Mouse (Mus musculus) T-helper 1 cell (primary cell): Measurements from ENCODE around the gene Fam83f.

Experiments used
- in situ Hi-C: fragments of 300-600 bp; cut with MboI, MseI; formaldehyde crosslinking; loops from one replicate; pipeline ENCODE4 v1.15.1; 2025; ENCODE audit warnings: high pct_unique_total_duplicates

Gene Fam83f

DNA sequence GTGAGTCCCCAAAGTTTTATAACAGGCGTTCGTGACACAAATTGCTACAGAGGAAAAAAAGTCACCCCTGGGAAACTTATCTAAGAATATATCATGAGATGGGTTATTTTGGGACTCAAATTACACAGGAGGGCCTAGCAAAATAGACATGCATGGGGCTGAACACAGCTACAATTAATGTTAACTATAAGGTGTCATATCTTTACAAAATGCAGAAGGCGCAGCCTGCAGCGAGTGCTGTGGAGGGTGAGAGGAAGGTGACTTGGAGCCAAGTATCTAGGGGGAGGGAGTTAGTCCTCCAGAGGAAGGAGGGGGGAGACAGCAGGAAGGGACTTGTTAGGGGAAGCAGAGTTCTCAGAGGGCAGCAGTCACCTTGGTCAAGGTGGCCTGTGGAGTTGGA, 7.2 kb upstream of the Fam83f start:
- in situ Hi-C loops: no loop called here

DNA sequence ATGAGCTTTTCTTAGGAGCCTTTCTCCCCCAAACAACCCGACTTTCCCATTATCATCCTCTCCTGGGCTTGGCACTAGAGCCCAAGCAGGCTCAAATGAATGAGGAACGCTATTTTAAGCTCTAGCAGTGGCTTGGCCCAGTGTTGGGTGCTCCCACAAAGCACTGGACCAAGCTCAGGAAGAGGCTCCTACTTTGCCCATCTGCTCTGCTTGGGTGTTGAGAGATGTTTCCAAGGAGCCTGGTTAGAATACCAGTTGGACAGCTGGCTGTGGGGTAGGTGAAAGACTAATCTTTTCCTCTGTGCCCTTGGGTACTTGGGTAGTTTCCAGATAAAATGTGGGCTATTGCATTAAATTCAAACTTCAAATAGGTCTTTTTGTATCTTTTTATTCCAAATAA, 1.2 kb downstream of the Fam83f start:
- in situ Hi-C loops: no loop called here

DNA sequence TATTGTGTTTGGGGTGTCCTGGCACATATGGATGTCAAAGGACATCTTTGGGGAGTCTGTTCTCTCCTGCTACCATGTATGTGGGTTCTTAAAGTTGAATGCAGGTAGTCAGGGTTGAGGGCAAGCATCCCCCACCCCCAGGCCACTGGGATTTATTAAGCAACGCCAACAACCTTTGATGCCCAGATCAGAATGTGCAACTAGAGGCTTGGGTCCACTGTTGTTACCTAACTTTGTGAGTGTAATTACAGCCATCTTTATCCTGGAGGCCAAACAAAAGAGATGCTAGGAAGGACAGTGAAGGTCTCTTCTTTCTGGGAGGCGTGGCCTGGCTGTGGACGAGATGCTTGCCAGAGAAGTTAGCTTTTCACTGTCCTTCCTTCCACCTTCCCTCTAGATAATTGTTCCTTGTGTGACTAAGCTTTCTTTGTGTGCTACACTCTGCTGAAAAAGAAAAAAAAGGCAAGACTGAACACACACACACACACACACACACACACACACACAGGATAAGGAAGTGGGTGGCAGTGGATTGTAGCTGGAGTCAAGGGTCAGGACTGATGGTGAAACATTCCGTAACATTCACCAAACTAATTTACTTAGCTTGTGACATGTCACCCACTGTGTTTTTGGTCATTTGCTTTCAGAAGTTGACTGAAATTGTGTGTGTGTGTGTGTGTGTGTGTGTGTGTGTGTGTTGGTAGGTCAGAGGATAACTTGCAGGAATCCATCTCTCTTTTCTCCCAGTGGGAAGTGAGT, 1.9 kb downstream of the Fam83f start:
- in situ Hi-C loops: no loop called here

DNA sequence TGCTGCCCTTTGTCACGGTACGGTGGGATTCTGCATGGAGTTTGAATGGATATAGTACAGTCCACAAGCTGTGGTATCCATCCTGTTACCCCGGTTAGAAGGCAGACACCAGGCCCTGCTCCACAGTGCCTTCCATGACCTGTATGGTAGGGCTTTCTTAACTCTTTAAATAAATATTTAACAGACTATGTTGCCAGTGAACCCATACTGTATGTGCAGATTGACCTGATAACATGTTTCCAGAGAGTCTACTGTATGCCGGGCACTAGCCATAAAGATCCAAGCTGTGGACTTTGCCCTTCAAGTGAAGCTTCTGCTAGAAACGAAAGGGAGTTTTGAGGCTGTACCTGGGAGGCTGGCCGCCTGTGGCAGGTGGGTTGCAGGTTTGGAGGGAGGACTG, 3.1 kb downstream of the Fam83f start:
- in situ Hi-C loops: no loop called here

DNA sequence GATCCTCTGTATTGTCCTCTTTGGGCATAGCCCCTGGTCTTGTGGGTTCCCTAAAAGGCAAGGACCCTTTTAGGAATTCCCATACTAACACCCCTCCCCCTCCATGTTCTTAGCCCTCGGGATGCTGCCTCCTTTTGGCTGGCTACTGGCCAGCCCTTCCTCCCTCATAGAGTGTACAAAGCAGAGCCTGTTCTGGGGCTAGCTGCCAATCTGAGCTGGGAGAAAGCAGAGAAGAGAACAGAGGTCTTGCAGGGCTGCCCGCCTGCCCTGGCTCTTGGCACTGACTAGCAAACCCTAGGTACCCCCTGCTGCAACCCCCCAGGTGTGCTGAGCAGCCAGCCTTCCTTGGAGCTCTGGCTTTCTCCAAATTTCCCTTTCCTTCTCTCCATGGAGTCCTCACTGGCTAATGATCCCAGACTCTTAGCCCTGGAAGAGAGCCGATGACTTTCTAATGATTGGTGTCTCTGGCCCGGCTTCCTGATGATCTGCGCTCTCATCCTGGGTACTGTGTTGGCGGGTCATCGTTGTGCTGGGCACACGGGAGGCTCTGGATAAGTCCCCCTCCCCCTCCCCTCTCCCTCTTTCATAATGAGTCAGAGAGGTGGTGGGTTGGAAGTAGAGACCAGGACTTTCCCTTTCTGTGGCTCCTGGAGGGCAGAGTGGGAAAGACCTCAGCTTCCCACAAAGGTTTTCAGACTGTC, 8.0 kb downstream of the Fam83f start:
- in situ Hi-C loops: loop anchor here (5.0 kb wide), 1 partner anchor 32 kb away; no protein-coding TSS in a partner anchor

DNA sequence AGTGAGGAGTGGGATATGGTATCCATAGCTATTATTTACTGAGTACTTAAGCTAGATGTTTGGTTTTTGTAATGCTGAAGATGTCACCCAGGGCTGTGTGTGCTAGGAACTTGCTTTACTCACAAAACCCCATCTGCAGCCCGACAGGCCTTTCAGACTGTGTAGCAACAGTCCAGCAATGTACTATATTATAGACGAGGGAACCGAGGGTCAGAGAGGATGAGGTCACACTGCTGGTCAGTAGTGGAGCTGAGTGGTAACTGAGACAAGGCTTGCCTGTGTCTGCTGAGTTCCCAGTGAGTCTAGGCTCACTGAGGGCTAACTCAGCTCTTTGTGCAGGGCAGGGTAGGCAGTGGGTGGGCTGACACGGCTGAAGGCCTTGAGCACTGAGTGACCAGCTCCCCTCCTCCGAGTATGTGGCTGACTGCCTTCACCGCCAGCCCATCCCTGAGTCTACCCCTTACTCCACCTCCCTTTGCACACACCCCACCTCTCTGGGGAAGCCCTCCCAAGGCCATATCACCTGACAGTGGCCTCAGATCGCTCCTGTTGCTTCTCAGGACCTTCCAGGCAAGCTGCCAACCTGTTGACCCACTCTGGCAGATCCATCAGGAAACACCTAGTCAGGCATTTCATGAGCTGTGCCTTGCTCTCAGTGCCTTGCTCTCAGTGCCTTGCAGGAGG, 8.8 kb downstream of the Fam83f start:
- in situ Hi-C loops: loop anchor here (5.0 kb wide), 1 partner anchor 33 kb away; no protein-coding TSS in a partner anchor

DNA sequence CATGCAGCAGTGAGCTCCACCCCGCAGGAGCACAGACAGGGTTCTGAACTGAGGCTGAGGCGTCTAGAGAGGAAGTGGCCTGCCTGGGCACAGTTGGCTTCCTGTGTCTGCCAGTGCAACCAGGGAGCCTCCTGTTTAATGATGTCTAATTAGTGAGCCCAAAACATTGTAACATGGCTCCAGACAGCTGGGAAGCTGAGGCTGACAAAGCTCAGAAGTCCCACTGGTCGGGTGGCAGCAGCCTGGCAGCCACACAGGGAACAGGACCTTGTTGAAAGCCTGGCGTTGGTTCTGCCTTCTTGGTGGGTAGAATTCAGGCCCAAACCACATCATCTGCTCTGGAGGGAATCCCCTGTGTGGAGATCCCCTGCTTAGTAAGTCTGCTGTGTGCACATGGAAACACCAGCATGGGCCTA, 9.8 kb downstream of the Fam83f start:
- in situ Hi-C loops: loop anchor here (5.0 kb wide), 1 partner anchor 34 kb away; no protein-coding TSS in a partner anchor

DNA sequence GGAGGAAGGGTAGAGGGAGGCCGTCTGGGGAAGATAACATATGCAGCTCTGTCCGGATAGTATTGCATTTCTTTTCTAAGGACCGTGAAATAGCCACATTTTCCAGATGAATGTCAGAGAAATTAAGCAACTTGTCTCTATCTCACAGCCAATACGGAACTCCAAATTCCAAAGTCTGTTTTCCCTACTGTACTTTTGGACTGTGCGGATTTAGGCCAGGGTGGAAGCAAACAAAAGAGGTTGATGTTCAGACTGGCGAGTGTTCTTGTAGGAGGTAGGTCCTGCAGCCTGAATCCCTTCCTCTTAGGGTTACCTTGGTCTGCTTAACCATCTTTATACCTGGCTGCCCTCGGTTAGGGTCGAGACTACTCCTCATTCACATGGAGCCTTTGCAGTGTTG, 10.7 kb downstream of the Fam83f start:
- in situ Hi-C loops: loop anchor here (5.0 kb wide), 1 partner anchor 35 kb away; no protein-coding TSS in a partner anchor

DNA sequence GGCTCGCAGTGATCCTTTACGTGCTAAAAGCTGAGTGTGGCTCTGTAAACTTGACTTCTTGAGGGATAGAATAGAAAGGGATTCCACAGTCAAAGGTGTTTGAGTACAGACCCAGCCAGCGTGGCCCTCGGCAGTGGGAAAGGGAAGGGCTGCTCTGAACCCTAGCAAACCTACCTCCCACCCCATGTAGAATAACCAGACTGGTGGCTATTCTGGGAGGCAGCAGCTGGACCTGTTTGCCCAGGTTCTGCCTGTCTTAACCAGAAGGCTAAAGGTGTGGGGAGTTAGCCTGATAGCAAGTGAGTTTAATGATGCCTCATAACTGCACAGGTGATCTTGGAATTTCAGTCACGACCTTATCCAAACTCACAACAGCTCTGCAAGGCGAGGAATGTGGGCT, 11.5 kb downstream of the Fam83f start:
- in situ Hi-C loops: loop anchor here (5.0 kb wide), 1 partner anchor 36 kb away; no protein-coding TSS in a partner anchor

DNA sequence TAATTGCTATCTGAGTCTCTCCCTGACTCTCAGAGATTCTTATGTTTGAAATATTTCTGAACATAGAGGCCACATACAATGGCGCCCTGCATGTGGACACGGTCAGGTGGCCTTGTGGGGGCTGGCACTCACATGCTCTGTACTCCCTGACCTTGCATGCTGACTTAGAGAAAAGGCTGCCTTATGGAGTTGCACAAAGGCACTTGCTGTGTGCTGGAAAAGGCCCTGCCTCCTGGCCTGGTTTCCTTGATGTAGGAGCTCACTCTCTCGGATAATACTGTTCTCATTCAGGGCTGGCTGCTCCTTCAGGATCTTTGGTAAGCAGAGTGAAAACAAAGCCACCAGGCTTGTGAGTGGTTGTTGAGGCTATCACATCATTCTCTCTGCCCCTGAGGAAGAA, 12.3 kb downstream of the Fam83f start:
- in situ Hi-C loops: loop anchor here (5.0 kb wide), 1 partner anchor 37 kb away; no protein-coding TSS in a partner anchor

DNA sequence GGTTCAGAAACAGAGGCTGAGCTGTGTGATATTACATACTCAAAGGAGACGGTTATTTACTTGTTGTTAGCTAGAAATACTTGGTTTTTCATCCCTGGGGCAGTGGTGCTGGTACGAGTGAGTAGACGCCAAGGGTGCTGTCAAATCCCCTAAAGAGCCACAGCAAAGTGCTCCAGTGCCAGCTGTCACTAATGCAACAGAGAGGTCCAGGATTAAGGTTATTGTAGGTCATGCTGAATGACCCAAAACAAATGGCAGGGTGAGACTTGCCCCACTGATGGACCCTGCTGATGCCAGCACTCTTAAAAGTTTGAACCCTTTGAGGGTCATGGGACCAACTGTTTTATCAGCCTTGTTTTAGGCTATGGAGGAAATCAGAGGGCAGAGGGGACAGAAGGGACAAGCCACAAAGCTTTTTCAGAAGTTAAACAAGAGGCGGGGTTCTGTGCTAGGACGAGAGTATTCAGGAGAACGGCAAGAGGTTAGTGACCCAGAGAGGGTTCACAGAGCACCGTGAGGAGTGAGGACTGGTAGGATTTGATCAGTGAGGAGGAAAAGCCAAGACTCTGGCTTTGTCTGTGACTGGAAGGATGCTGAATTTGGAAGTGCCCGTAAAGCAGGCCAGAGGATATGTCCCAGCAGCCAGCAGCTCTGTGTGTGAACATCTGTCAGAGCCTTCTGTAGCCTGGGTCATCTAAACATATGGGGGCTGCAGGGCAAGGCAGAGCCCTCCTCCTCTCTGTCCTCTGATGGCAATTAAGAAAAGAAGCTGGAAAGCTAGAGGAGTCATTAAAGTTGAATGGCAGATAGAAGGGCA, 13.3 kb downstream of the Fam83f start:
- in situ Hi-C loops: loop anchor here (5.0 kb wide), 1 partner anchor 38 kb away; no protein-coding TSS in a partner anchor

DNA sequence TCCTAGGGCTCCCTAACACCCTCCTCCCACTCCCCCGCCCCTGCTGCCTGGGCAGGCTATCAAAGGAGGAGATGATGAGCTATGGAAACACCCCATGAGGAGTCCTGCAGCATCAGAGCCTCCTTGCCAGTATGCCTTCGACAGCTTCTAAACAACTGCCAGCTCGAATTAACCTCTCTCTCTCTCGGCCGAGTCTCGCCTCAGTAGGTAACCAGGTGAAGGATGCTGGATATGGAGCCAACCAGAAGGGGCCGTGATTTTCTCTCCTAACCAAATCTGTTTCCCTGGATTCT, 13.9 kb downstream of the Fam83f start:
- in situ Hi-C loops: no loop called here

DNA sequence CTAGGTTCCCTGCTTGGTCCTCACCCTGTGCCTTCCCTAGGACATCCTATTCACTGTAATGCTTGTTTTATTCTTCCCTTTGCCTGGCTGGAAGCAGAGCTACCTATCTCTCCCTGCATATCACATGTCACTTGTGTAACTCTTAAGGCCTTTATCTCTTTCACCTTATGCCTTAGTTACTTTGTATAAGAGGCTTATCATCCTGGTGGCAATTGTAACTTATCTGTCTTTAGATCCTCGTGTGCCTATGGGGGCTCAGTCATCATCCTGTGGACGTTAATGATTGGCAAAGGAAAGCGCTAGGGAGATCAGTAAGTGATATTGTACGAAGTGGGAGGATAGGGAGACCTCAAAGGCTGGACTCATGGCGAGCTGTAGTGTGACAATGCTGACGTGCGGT, 16.9 kb downstream of the Fam83f start:
- in situ Hi-C loops: no loop called here

DNA sequence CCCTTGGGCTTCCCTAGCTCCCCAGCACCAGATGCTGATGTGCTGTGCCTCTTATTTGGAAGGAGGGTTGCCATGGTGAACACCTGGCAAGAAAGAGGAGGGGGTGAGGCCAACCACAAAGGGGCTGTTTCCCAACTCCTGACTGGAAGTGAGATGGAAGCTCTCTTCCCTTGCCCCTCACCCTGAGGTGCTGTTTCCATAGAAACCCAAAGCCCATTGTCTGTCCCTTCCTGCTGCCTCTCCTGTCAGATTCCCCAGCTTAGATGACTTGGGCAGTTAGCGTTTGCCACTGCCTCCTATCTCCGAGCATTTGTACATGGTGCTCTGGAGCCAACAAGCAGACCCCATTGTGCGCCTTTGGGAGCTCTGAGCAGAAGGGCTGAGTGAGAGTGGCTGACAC, 21.8 kb downstream of the Fam83f start:
- in situ Hi-C loops: no loop called here

DNA sequence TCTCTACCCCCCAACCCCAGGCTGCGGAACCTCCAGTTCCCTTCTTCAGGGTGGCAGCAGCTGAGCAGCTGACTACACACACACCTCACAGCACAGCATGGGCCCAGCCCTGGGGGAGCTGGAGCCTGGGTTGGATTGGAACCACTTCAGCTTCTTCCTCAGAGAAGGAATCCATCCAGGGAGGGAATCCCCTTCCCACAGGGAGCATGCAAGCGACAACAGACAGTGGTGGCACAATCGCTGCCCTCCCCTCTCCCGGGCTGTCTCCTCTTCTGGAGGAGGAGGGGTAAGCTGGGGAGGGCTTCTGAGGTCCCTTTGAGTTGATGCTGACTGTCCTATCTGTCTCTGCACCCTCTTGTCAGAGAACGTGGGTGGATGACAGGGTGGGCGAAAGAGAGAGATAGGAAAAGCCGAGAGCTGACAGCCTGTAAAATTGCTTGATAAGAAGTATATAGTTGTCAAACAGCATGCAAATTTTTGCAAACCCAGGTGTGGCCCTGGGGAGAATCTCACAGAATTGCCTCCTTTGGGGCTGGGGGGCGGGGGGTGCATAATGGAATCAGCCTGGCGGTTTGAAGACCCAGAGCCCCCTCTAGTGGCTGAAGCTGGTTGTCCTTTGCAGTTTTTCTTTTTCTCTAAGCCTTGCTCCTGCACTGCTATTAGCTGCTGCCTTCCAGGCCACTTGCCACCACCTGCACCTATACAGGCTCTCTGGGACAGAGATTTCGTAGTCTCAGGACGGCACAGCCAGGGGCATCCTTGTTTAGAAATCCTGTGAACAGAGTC, 22.7 kb downstream of the Fam83f start:
- in situ Hi-C loops: no loop called here

DNA sequence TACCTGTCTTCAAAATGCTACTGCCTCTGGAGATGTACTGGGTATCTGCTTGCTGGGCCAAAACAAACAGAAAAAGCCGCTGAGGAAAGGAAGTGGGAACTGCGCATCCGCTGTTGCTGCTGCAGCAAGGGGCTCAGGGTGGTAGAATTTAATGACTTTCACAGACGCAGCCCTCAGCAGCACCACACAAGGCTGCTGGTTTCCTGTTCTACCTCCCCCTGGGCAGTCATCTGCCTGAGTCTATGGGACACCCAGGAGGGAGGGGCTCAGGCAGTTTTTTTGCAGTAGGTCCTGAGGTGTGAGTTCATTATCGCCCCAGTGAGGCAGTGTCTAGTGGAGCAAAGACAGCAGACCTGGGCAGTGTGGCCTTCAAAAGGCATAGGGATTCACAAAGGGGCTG, 25.9 kb downstream of the Fam83f start:
- in situ Hi-C loops: loop anchor here (5.0 kb wide), 2 partner anchors 65 to 415 kb away; no protein-coding TSS in a partner anchor

DNA sequence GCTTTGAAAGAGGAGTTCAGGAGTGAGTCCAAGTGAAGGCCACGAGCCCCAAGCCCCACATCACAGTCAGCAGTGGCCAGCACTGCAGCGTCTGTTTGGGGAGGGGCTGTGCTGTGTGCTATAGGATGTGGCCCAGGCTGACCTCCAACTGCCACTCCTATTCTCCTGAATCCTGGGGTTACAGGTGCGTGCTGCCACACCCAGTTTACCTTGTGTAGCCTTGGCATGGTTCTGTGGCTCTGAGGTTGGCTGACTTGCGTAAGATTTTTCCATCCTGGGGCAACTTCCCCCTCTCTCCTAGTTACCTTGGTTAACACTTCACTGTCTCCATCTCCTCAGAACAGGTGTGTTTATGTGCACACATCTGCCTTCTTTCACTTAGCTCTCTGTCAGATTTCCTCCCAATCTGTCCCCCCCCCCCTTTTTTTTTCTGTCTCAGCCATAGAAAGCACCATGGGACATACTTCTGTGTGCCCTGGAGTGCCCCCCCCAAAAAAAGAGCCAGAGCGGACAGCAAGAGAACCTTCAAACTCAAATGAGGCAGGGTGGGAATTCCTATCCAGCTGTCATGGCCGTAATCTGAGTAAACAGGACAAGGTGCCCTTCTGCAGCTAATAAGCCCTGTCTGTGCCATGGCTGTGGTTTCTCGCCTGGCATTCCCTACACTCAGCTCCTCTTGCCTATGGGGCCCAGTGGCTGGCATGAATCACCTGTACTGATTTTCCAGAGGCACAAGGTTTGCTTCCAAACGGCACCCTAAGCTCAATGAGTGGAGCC, 30.0 kb downstream of the Fam83f start:
- in situ Hi-C loops: no loop called here

DNA sequence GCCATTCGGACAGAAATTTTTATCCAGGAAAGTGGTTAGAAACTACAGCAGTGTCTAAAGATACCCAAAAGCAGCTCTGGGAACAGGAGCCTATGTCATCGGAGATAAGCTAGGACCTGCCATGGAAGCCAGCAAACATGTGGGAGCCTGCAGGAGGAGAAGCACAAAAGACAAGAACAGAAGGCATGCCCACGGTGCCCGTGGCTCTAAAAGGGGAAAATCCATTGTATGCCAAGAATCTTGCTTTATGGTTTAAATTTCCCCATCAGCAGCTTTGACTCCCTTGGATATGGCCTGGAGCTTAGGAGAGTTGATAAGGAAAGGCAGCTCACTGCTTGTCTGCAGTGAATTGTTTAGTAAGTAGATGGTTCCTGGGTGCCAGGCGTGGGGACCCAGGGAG, 31.3 kb downstream of the Fam83f start:
- in situ Hi-C loops: no loop called here

DNA sequence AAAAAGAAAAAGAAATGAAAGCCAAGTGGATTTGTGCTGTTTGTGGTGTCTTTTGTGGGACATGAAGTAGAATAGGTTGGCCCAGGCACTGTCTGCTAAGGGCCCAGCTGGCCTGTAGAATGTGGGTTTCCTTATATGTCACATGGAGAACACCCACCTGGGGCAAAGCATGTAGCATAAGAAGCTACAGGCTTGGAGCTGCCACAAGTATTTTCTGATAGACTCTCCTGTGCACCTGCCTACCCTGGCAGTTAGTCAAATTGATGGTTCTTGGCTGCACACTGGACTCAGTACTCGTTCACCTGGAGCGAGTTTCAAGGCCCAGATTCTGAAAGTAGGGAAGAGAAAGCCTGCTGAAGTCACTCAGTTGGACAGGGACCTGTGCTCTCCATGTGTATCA, 31.8 kb downstream of the Fam83f start:
- in situ Hi-C loops: no loop called here

DNA sequence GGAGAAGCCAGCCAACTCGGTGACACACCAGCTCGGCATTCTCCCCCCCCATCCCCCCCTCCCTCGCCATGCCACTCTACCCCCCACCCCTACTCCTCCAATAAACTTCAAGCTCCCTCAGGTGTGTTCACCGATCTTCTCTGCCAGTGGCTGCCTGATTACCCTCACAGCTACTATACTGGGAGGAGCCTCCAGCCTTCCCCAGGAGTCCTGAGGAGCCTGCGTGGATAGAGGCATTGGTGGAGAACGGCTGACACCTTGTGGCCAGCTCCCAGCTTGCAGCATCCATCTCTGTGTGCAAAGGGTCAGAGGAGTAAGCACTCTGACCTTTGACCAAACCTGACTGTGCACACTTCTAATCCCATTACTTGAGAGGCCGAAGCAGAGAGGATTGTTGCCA, 32.6 kb downstream of the Fam83f start:
- in situ Hi-C loops: no loop called here
